Mouse (Mus musculus) testis, adult 2 months (tissue): ENCODE data around the gene Etv5.

Source experiments
- CTCF ChIP-seq: fragments of 200-500 bp; IDR thresholded peaks from 2 replicates; pipeline ENCODE4 v1.5.1; 2012; ENCODE audit warnings: low read depth, mild to moderate bottlenecking, inconsistent platforms, low read length, moderate library complexity; ENCODE audit not compliant: control insufficient read depth, insufficient read depth, insufficient replicate concordance
- POLR2A ChIP-seq: fragments of 200-500 bp; IDR thresholded peaks from 2 replicates; pipeline ENCODE4 v1.6.1; 2012; ENCODE audit warnings: low read depth, mild to moderate bottlenecking, inconsistent platforms, low read length, moderate library complexity; ENCODE audit not compliant: control insufficient read depth

DNA sequence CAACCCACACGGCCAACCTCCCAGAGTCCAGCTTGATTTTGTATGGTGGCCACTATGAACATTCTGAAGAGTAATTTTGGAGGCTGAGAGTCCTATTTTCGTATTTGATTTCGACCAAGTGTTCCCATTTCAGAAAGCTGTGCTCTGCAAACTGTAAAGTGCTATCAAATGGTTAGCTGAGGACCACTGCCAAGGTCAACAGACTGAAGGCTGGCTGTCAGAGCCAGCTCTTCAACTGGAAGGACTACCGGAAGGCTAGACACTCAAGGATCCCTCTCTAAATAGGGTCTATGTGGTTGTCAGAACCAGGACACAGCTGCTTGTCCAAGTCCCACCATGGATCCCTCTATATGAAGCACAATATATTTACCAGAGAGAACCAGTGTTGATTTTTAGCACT, 60.2 kb downstream of the Etv5 start:
- TF ChIP-seq POLR2A (no peak), CTCF (no peak)
